Mouse (Mus musculus) E14TG2a.4 (cell line): ENCODE data around the gene Slain2.

ENCODE experiments used
- CTCF ChIP-seq: conservative IDR thresholded peaks from 2 replicates; pipeline ENCODE4 v1.5.1; 2014; ENCODE audit warnings: low read length
- NANOG ChIP-seq: IDR thresholded peaks from 2 replicates; pipeline ENCODE4 v1.6.1; 2014; ENCODE audit warnings: borderline replicate concordance, low read length, mixed read lengths
- POU5F1 ChIP-seq: IDR thresholded peaks from 2 replicates; pipeline ENCODE4 v1.6.1; 2014; ENCODE audit warnings: low read length, borderline replicate concordance

DNA sequence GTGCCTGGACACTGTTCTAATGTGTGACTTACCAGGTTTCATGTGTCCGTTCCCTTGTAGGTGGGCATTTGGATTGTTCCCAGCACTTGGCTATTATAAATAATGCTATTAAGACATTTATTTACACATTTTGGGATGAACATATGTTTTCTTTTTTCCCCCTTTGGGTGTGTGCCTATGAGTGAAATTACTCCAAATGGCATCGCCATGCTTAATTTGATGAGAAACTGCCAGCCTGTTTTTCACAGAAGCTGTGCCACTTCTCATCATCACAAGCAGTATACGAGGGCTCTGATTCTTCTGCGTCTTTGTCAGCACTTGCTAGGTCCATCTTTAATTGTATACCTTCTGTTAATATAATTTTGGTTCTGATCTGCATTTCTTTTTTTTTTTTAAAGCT is 6.3 kb downstream of the Slain2 start:
- TF ChIP-seq CTCF: no peak
- TF ChIP-seq POU5F1: no peak
- TF ChIP-seq NANOG: no peak
